Mouse (Mus musculus) forebrain, embryonic 13.5 days (tissue): ENCODE measurements around the gene Mvp. TPM values are rescaled to one million over a fixed set of nuclear protein-coding genes. Genes with fewer than 3 reads are reported as not detected.

Experiments used
- ATAC-seq: fragments of 200-750 bp; cut with Nextera tagmentation; 2 replicates; pipeline ENCODE4 v1.8.0; 2017
- H3K27ac ChIP-seq: fragments of 300-500 bp; sonication (generic); 2 replicates; pipeline ENCODE4 v1.5.1; 2015; ENCODE audit warnings: inconsistent platforms, mild to moderate bottlenecking, moderate library complexity
- H3K27me3 ChIP-seq: fragments of 300-500 bp; sonication (generic); 2 replicates; pipeline ENCODE4 v1.6.1; 2015; ENCODE audit warnings: mild to moderate bottlenecking, inconsistent platforms
- H3K36me3 ChIP-seq: fragments of 300-500 bp; sonication (generic); 2 replicates; pipeline ENCODE4 v1.6.1; 2015; ENCODE audit warnings: mild to moderate bottlenecking, inconsistent platforms; ENCODE audit not compliant: poor library complexity, severe bottlenecking
- H3K4me1 ChIP-seq: fragments of 300-500 bp; sonication (generic); 2 replicates; pipeline ENCODE4 v1.6.1; 2015; ENCODE audit warnings: inconsistent platforms
- H3K4me2 ChIP-seq: fragments of 300-500 bp; sonication (generic); 2 replicates; pipeline ENCODE4 v1.6.1; 2015; ENCODE audit warnings: inconsistent platforms, mild to moderate bottlenecking, moderate library complexity
- H3K4me3 ChIP-seq: fragments of 300-500 bp; sonication (generic); 2 replicates; pipeline ENCODE4 v1.5.1; 2015; ENCODE audit warnings: mild to moderate bottlenecking, inconsistent platforms
- H3K9ac ChIP-seq: fragments of 300-500 bp; sonication (generic); 2 replicates; pipeline ENCODE4 v1.6.1; 2015; ENCODE audit warnings: mild to moderate bottlenecking, inconsistent platforms
- H3K9me3 ChIP-seq: fragments of 300-500 bp; sonication (generic); replicated peaks from 2 replicates; pipeline ENCODE4 v1.6.1; 2016; ENCODE audit warnings: inconsistent platforms
- WGBS: fragments of 180-500 bp; shearing (Covaris S2); methylation state at CpG from one replicate; pipeline ENCODE4 v1.1.7; 2015; 5-methylcytosine and 5-hydroxymethylcytosine counted together
- polyA plus RNA-seq: library from polyadenylated mRNA; unstranded; fragments of >200 nt; fragmentation: Nextera tagmentation; extraction: Ambion mirVana; gene quantifications from 2 replicates; pipeline ENCODE4 v1.2.1, GENCODE M21; 2015

Gene Mvp
- polyA plus RNA-seq, 1 experiment from 2014 or later = 3.2 TPM

- Histone ChIP-seq H3K9me3 (no peaks in the 10 kb centered on the region), H3K27me3 (no peaks in the 10 kb centered on the region), H3K4me1 (peaks cover 12% of the 10 kb centered on the region), H3K4me3 (peak overlapping the region; percentile 99), H3K9ac (peak overlapping the region; percentile 99), H3K4me2 (peak overlapping the region; percentile 72), H3K27ac (peak overlapping the region; percentile 97; the same call in 1 of the 2 replicates), H3K36me3 (peaks cover 34% of the 10 kb centered on the region)
- 29% methylated on average over 14 of the region's 14 CpGs for WGBS
- no peak for ATAC-seq
Measured at GRCm38 (mm10) chr7:126976878-126977459, 37.5 kb downstream of the Mvp start.

- Histone ChIP-seq H3K36me3 (peaks cover 32% of the 10 kb centered on the region), H3K4me3 (peak within 1 kb of the TSS; percentile 99), H3K9me3 (no peaks in the 10 kb centered on the region), H3K27me3 (no peaks in the 10 kb centered on the region), H3K4me1 (peaks cover 12% of the 10 kb centered on the region), H3K27ac (peak within 1 kb of the TSS; percentile 97), H3K9ac (peak within 1 kb of the TSS; percentile 99), H3K4me2 (peak within 1 kb of the TSS; percentile 72)
- under 1% methylated on average over 55 of the region's 55 CpGs for WGBS
- ATAC-seq = peak; percentile 97
Measured at GRCm38 (mm10) chr7:126975950-126976866, 38.2 kb downstream of the Mvp start, which contains the start of gene Cdiptos. Gene Cdiptos (minus strand): TSS chr7:126976098.

GRCm38 (mm10) chr7:126975893-126975949 is 38.7 kb downstream of the Mvp start, which contains the start of gene Cdipt:
Gene Cdipt (plus strand): TSS chr7:126975914.
- 6% methylated on average over 1 of the region's 1 CpGs for WGBS
- Histone ChIP-seq H3K27ac (peak within 1 kb of the TSS; percentile 97), H3K4me3 (peak within 1 kb of the TSS; percentile 99), H3K27me3 (no peaks in the 10 kb centered on the region), H3K9ac (peak within 1 kb of the TSS; percentile 99), H3K9me3 (no peaks in the 10 kb centered on the region), H3K4me1 (peaks cover 12% of the 10 kb centered on the region), H3K36me3 (peaks cover 29% of the 10 kb centered on the region), H3K4me2 (peak within 1 kb of the TSS; percentile 72)
- no peak for ATAC-seq

GRCm38 (mm10) chr7:126975493-126975892 is 38.9 kb downstream of the Mvp start:
- Histone ChIP-seq H3K36me3 (peaks cover 29% of the 10 kb centered on the region), H3K27ac (no peak overlapping the region; the same call in 1 of the 2 replicates)
- WGBS = 14% methylated on average over 8 of the region's 8 CpGs

GRCm38 (mm10) chr7:126967361-126967760 is 47.1 kb downstream of the Mvp start:
- WGBS = 71% methylated on average over 6 of the region's 6 CpGs
- no peak overlapping the region for H3K4me3 ChIP-seq
- H3K27me3 ChIP-seq = peaks cover 17% of the 10 kb centered on the region
- H3K9ac ChIP-seq = no peak overlapping the region
- no peak overlapping the region for H3K27ac ChIP-seq
- H3K4me2 ChIP-seq = no peak overlapping the region
- no peak for ATAC-seq
- no peaks in the 10 kb centered on the region for H3K9me3 ChIP-seq
- H3K4me1 ChIP-seq = no peaks in the 10 kb centered on the region
- H3K36me3 ChIP-seq = peaks cover 47% of the 10 kb centered on the region

More at GRCm38 (mm10) chr7:126975493-126975892, 38.9 kb downstream of the Mvp start:
- Histone ChIP-seq H3K9me3 (no peaks in the 10 kb centered on the region), H3K4me3 (peak overlapping the region; percentile 99), H3K4me1 (peaks cover 12% of the 10 kb centered on the region), H3K27me3 (no peaks in the 10 kb centered on the region), H3K9ac (peak overlapping the region; percentile 99; the same call in 1 of the 2 replicates), H3K4me2 (peak overlapping the region; percentile 72)
- no peak; the same call in 1 of the 2 replicates for ATAC-seq

GRCm38 (mm10) chr7:126965568-126965967 is 48.9 kb downstream of the Mvp start:
- H3K4me3 ChIP-seq = no peak overlapping the region
- no peaks in the 10 kb centered on the region for H3K9me3 ChIP-seq
- H3K4me1 ChIP-seq = no peaks in the 10 kb centered on the region
- peaks cover 25% of the 10 kb centered on the region for H3K27me3 ChIP-seq
- H3K27ac ChIP-seq = no peak overlapping the region
- 50% methylated on average over 3 of the region's 3 CpGs for WGBS
- H3K36me3 ChIP-seq = peaks cover 61% of the 10 kb centered on the region
- H3K4me2 ChIP-seq = no peak overlapping the region
- no peak for ATAC-seq
- H3K9ac ChIP-seq = no peak overlapping the region

GRCm38 (mm10) chr7:126963548-126964286 is 50.7 kb downstream of the Mvp start:
- no peaks in the 10 kb centered on the region for H3K4me1 ChIP-seq
- no peak overlapping the region for H3K4me3 ChIP-seq
- H3K27ac ChIP-seq = no peak overlapping the region
- WGBS = 28% methylated on average over 19 of the region's 19 CpGs
- ATAC-seq = 0 out of 2 replicates have a peak, but pooled peaks have one; percentile 36
- peaks cover 61% of the 10 kb centered on the region for H3K36me3 ChIP-seq
- H3K4me2 ChIP-seq = no peak overlapping the region
- H3K9me3 ChIP-seq = no peaks in the 10 kb centered on the region
- peaks cover 25% of the 10 kb centered on the region for H3K27me3 ChIP-seq
- H3K9ac ChIP-seq = no peak overlapping the region

- ATAC-seq = no peak
- H3K9me3 ChIP-seq = no peaks in the 10 kb centered on the region
- H3K9ac ChIP-seq = no peak overlapping the region
- H3K4me3 ChIP-seq = no peak overlapping the region
- WGBS = 91% methylated on average over 4 of the region's 4 CpGs
- H3K36me3 ChIP-seq = peaks cover 53% of the 10 kb centered on the region
- no peak overlapping the region for H3K27ac ChIP-seq
- H3K27me3 ChIP-seq = peaks cover 25% of the 10 kb centered on the region
- H3K4me1 ChIP-seq = no peaks in the 10 kb centered on the region
- H3K4me2 ChIP-seq = no peak overlapping the region
Measured at GRCm38 (mm10) chr7:126961965-126962364, 52.5 kb downstream of the Mvp start.

- Histone ChIP-seq H3K36me3 (peaks cover 53% of the 10 kb centered on the region), H3K9me3 (no peaks in the 10 kb centered on the region), H3K4me2 (no peak overlapping the region), H3K27ac (no peak overlapping the region), H3K27me3 (peaks cover 25% of the 10 kb centered on the region), H3K9ac (no peak overlapping the region), H3K4me1 (no peaks in the 10 kb centered on the region), H3K4me3 (no peak overlapping the region)
- ATAC-seq = no peak
- WGBS = 83% methylated on average over 5 of the region's 5 CpGs
Measured at GRCm38 (mm10) chr7:126961095-126961494, 53.3 kb downstream of the Mvp start.

- Histone ChIP-seq H3K4me1 (no peaks in the 10 kb centered on the region), H3K27ac (no peak overlapping the region), H3K4me3 (no peak overlapping the region), H3K4me2 (no peak overlapping the region), H3K9ac (no peak overlapping the region), H3K36me3 (peaks cover 53% of the 10 kb centered on the region), H3K9me3 (no peaks in the 10 kb centered on the region), H3K27me3 (peaks cover 25% of the 10 kb centered on the region)
- no peak for ATAC-seq
- 79% methylated on average over 9 of the region's 9 CpGs for WGBS
Measured at GRCm38 (mm10) chr7:126959780-126960179, 54.6 kb downstream of the Mvp start.

GRCm38 (mm10) chr7:126955125-126955524 is 59.3 kb downstream of the Mvp start:
- Histone ChIP-seq H3K4me1 (peaks cover 29% of the 10 kb centered on the region), H3K27me3 (peaks cover 31% of the 10 kb centered on the region), H3K36me3 (peaks cover 20% of the 10 kb centered on the region), H3K4me2 (no peak overlapping the region), H3K9ac (no peak overlapping the region), H3K4me3 (no peak overlapping the region), H3K9me3 (no peaks in the 10 kb centered on the region), H3K27ac (no peak overlapping the region)
- WGBS = 81% methylated on average over 3 of the region's 3 CpGs
- no peak for ATAC-seq

GRCm38 (mm10) chr7:126952646-126953045 is 61.8 kb downstream of the Mvp start:
- WGBS = 0% methylated on average over 8 of the region's 8 CpGs
- H3K36me3 ChIP-seq = peaks cover 5% of the 10 kb centered on the region; the same call in 1 of the 2 replicates
- peak overlapping the region; percentile 60 for H3K4me3 ChIP-seq
- no peak for ATAC-seq
- peak overlapping the region; percentile 37; the same call in 1 of the 2 replicates for H3K9ac ChIP-seq
- peak overlapping the region; percentile 98 for H3K4me2 ChIP-seq
- no peak overlapping the region for H3K27ac ChIP-seq
- H3K9me3 ChIP-seq = no peaks in the 10 kb centered on the region
- H3K27me3 ChIP-seq = peaks cover 35% of the 10 kb centered on the region
- H3K4me1 ChIP-seq = peaks cover 47% of the 10 kb centered on the region
